Mouse (Mus musculus): ENCODE data around the gene Tcp11l2.

GRCm38 (mm10) chr10:84532191-84532889, 44.1 kb upstream of the Tcp11l2 start:
- TF ChIP-seq CTCF (IDR thresholded peaks at IDR 0.05; ENCODE audit: control insufficient read depth, insufficient read depth, low read length) (no peak), POLR2A (IDR thresholded peaks at IDR 0.05; ENCODE audit: borderline replicate concordance, control insufficient read depth, low read depth, low read length) (no peak)

Measured in bone marrow, adult 2 months (tissue).